Mouse (Mus musculus): ENCODE measurements around the gene Hoxd3. TPM values are rescaled to one million over a fixed set of nuclear protein-coding genes. Genes with fewer than 3 reads are reported as not detected.

Gene Hoxd3
- polyA plus RNA-seq, 1 experiment = 0.54 TPM

DNA sequence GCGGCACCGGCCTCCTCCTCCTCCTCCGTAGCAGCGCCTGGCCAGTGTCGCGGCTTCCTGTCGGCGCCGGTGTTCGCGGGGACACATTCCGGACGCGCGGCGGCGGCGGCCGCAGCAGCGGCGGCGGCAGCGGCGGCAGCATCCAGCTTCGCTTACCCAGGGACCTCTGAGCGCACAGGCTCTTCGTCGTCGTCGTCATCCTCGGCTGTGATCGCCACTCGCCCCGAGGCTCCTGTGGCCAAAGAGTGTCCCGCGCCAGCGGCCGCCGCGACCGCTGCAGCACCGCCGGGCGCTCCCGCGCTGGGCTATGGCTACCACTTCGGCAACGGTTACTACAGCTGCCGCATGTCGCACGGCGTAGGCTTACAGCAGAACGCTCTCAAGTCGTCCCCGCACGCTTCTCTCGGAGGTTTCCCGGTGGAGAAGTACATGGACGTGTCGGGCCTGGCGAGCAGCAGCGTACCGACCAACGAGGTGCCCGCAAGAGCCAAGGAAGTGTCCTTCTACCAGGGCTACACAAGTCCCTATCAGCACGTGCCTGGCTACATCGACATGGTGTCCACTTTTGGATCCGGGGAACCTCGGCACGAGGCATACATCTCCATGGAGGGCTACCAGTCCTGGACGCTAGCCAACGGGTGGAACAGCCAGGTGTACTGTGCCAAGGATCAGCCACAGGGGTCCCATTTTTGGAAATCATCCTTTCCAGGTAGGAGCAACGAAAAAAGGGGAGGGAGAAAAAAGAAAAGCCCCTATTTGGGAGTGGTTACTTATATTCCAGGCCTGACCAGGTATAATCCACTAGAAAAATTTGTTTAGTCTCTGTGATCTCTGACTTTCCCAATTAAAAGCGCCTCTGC lies 43.1 kb upstream of the Hoxd3 start:
- Histone ChIP-seq H3K4me3 (ENCODE audit: control insufficient read depth, insufficient read depth, low read length) (no peak overlapping the region), H3K27me3 (ENCODE audit: control insufficient read depth, insufficient read depth, low read length) (peaks cover 28% of the 10 kb centered on the region), H3K4me1 (replicated peaks; ENCODE audit: control insufficient read depth, insufficient read depth, low read length) (no peaks in the 10 kb centered on the region), H3K36me3 (ENCODE audit: control insufficient read depth, insufficient read depth, low read length) (no peaks in the 10 kb centered on the region), H3K27ac (ENCODE audit: control insufficient read depth, insufficient read depth, low read length) (no peak overlapping the region)
- no peak for DNase-seq
- WGBS = 2% methylated on average over 71 of the region's 74 CpGs
- TF ChIP-seq POLR2A (IDR thresholded peaks at IDR 0.05; ENCODE audit: control insufficient read depth, extremely low read depth, insufficient read depth, low read length, poor library complexity) = no peak
- no peak for TF ChIP-seq CTCF (IDR thresholded peaks at IDR 0.05; ENCODE audit: borderline replicate concordance, control insufficient read depth, extremely low read depth, insufficient read depth, low read length, poor library complexity)

DNA sequence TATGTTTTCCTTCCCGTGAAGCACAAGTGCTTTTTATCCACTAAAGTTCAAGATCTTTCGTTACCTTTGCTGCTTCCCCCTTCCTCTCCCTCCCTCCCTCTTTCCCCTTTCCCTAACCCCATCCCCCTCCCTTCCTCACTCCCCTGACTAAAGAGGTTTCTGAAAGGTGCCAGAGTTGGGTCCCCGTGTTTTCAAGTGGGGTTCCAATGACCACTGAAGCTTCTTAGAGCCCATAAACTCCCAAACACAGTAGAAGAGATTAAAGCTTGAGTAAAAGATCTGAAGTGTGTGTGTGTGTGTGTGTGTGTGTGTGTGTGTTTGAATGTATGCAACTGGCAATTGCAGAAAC lies 42.5 kb upstream of the Hoxd3 start:
- 11% methylated on average over 3 of the region's 3 CpGs for WGBS
- no peak for TF ChIP-seq POLR2A (IDR thresholded peaks at IDR 0.05; ENCODE audit: control insufficient read depth, extremely low read depth, insufficient read depth, low read length, poor library complexity)
- TF ChIP-seq CTCF (IDR thresholded peaks at IDR 0.05; ENCODE audit: borderline replicate concordance, control insufficient read depth, extremely low read depth, insufficient read depth, low read length, poor library complexity) = no peak

DNA sequence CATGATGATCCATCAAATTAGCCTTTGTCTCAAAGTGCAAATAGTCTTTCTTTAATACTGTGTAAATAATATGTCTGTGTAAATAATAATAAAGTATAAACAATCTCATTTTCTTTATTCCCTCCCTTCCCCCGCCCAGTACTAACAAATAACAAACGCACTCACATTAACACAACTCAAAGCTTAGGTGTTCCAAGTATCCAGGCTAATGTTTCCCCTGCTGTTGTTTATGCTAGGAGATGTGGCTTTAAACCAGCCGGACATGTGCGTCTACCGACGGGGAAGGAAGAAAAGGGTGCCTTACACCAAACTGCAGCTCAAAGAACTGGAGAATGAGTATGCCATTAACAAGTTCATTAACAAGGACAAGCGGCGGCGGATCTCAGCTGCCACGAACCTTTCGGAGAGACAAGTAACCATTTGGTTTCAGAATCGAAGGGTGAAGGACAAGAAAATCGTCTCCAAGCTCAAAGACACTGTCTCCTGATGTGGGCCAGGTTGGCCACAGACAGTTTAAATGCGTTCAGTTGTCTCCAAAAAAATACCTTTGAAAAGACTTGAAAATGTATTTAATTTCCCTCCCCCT lies 42.0 kb upstream of the Hoxd3 start:
- no peaks in the 10 kb centered on the region for H3K4me1 ChIP-seq (replicated peaks; ENCODE audit: control insufficient read depth, insufficient read depth, low read length)
- H3K4me3 ChIP-seq (ENCODE audit: control insufficient read depth, insufficient read depth, low read length) = no peak overlapping the region
- no peak overlapping the region for H3K27ac ChIP-seq (ENCODE audit: control insufficient read depth, insufficient read depth, low read length)
- H3K36me3 ChIP-seq (ENCODE audit: control insufficient read depth, insufficient read depth, low read length) = no peaks in the 10 kb centered on the region
- TF ChIP-seq POLR2A (IDR thresholded peaks at IDR 0.05; ENCODE audit: control insufficient read depth, extremely low read depth, insufficient read depth, low read length, poor library complexity) (no peak), CTCF (IDR thresholded peaks at IDR 0.05; ENCODE audit: borderline replicate concordance, control insufficient read depth, extremely low read depth, insufficient read depth, low read length, poor library complexity) (no peak)
- no peak for DNase-seq
- H3K27me3 ChIP-seq (ENCODE audit: control insufficient read depth, insufficient read depth, low read length) = peaks cover 32% of the 10 kb centered on the region
- 7% methylated on average over 14 of the region's 14 CpGs for WGBS

More for the DNA sequence above, 42.5 kb upstream of the Hoxd3 start:
- Histone ChIP-seq H3K4me3 (ENCODE audit: control insufficient read depth, insufficient read depth, low read length) (no peak overlapping the region), H3K27ac (ENCODE audit: control insufficient read depth, insufficient read depth, low read length) (no peak overlapping the region), H3K36me3 (ENCODE audit: control insufficient read depth, insufficient read depth, low read length) (no peaks in the 10 kb centered on the region), H3K4me1 (replicated peaks; ENCODE audit: control insufficient read depth, insufficient read depth, low read length) (no peaks in the 10 kb centered on the region), H3K27me3 (ENCODE audit: control insufficient read depth, insufficient read depth, low read length) (peaks cover 34% of the 10 kb centered on the region)
- DNase-seq = no peak

DNA sequence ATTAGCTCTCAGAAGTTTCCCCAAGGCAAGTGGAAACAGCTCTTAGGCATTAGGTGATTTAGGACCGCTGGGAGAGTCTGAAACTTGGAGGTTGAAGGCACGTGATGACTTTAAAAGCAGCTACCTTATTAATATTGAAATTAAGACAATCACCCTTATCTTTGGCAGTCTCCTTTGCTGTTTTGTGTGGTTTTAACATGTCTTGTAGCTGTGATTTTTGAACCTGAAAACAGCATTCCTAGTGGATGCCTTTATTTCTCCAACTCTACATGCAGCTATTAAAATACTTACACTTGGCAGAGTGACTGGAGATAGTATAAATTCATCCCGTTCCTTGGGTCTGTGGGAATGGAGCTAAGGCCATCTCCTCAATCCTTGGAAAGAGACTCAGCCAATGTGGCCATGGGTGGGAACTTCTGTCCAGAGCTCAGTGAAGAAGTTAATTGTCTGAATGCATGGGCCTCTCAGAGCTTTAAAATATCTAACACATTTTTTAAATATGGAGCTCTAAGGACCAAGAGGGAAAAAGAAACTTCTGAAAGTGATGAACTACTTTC lies 41.0 kb upstream of the Hoxd3 start:
- no peak for DNase-seq
- H3K4me3 ChIP-seq (ENCODE audit: control insufficient read depth, insufficient read depth, low read length) = no peak overlapping the region
- no peaks in the 10 kb centered on the region for H3K4me1 ChIP-seq (replicated peaks; ENCODE audit: control insufficient read depth, insufficient read depth, low read length)
- H3K27ac ChIP-seq (ENCODE audit: control insufficient read depth, insufficient read depth, low read length) = no peak overlapping the region
- TF ChIP-seq POLR2A (IDR thresholded peaks at IDR 0.05; ENCODE audit: control insufficient read depth, extremely low read depth, insufficient read depth, low read length, poor library complexity) (no peak), CTCF (IDR thresholded peaks at IDR 0.05; ENCODE audit: borderline replicate concordance, control insufficient read depth, extremely low read depth, insufficient read depth, low read length, poor library complexity) (no peak)
- no peaks in the 10 kb centered on the region for H3K36me3 ChIP-seq (ENCODE audit: control insufficient read depth, insufficient read depth, low read length)
- 24% methylated on average over 3 of the region's 3 CpGs for WGBS
- H3K27me3 ChIP-seq (ENCODE audit: control insufficient read depth, insufficient read depth, low read length) = peaks cover 38% of the 10 kb centered on the region

DNA sequence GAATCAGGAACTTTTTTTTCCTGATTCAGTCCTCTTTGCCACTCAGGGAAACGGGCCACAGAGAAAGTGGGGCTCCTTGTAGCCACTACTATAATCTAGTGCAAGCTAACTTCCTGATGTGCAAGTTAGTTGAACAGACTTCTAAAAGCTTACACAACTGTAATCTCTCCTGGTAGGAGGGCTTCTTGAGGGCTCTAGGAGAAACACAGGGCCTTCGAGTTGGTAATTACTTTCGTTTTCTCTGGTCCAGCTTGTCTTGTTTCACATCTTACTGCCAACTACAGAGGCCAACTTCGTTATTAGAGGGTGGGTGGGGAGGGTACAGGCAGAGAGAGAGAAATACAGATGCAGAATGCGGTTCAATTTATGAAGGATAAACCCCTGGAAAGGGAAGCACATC lies 39.9 kb upstream of the Hoxd3 start:
- no peak for DNase-seq
- Histone ChIP-seq H3K27me3 (ENCODE audit: control insufficient read depth, insufficient read depth, low read length) (peaks cover 43% of the 10 kb centered on the region), H3K4me3 (ENCODE audit: control insufficient read depth, insufficient read depth, low read length) (no peak overlapping the region), H3K36me3 (ENCODE audit: control insufficient read depth, insufficient read depth, low read length) (no peaks in the 10 kb centered on the region), H3K27ac (ENCODE audit: control insufficient read depth, insufficient read depth, low read length) (no peak overlapping the region), H3K4me1 (replicated peaks; ENCODE audit: control insufficient read depth, insufficient read depth, low read length) (no peaks in the 10 kb centered on the region)
- WGBS = 31% methylated on average over 5 of the region's 5 CpGs
- TF ChIP-seq CTCF (IDR thresholded peaks at IDR 0.05; ENCODE audit: borderline replicate concordance, control insufficient read depth, extremely low read depth, insufficient read depth, low read length, poor library complexity) (no peak), POLR2A (IDR thresholded peaks at IDR 0.05; ENCODE audit: control insufficient read depth, extremely low read depth, insufficient read depth, low read length, poor library complexity) (no peak)

DNA sequence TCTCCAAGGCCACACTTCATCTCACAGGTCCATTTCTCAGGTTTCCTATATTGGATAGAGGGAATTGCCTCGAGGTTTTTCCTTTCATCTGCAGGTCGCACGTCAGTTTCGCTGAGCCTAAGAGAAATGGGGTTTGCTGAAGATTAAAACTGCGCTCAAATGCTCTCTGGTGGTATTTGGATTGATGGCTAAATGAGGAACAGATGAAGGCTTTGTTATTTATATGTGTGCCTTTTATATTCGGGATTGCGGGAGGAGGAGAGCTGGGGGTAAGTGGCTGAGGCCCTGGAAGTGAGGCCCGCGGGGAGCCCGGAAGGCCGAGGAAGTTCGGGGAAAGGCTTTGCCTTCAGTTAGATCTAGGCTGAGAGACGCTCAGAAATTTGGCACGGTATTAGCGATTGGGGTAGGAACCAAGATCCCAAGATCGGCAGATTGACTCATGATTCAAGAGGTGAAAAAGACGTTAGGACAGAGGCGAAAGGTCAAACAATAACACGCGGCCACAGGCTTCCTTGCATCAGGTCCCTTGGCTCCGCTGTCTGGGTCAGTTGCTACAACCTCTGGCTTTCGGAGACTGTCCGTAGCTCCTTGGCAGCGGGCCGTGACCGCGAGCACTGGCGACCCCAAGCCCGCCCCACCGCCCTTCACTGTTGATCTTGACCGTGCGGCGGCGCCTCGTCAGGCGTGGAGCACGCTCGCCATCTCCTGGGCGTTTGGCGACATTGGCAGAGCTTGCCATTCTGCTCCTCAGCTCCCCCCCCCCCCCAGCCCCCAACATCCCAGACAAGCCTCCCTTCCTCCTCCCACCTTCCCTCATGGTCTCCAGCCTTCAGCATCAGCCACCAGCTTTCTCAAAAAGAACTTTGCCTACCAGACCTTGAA lies 39.0 kb upstream of the Hoxd3 start:
- Histone ChIP-seq H3K36me3 (ENCODE audit: control insufficient read depth, insufficient read depth, low read length) (no peaks in the 10 kb centered on the region), H3K27me3 (ENCODE audit: control insufficient read depth, insufficient read depth, low read length) (peaks cover 40% of the 10 kb centered on the region), H3K4me1 (replicated peaks; ENCODE audit: control insufficient read depth, insufficient read depth, low read length) (no peaks in the 10 kb centered on the region), H3K4me3 (ENCODE audit: control insufficient read depth, insufficient read depth, low read length) (no peak overlapping the region), H3K27ac (ENCODE audit: control insufficient read depth, insufficient read depth, low read length) (no peak overlapping the region)
- WGBS = 6% methylated on average over 40 of the region's 40 CpGs
- peak; percentile 62; the same call in 1 of the 2 replicates for TF ChIP-seq CTCF (IDR thresholded peaks at IDR 0.05; ENCODE audit: borderline replicate concordance, control insufficient read depth, extremely low read depth, insufficient read depth, low read length, poor library complexity)
- no peak for TF ChIP-seq POLR2A (IDR thresholded peaks at IDR 0.05; ENCODE audit: control insufficient read depth, extremely low read depth, insufficient read depth, low read length, poor library complexity)
- DNase-seq = peak; percentile 30
